Mouse (Mus musculus): ENCODE measurements at regions not wholly inside any gene's neighbourhood (a gene's known extent, or its start where the extent isn't known, plus 50 kb on each side); places are given as distances from the start of the nearest gene placed in this dataset.

GRCm38 (mm10) chr1:16798292-16798691 lies 705.2 kb upstream of the 4930444P10Rik start:
- TF ChIP-seq CTCF (IDR thresholded peaks at IDR 0.05; ENCODE audit: low read depth) (peak; percentile 85), EP300 (IDR thresholded peaks at IDR 0.05; ENCODE audit: low read depth) (no peak)

All from heart, postnatal 0 days (tissue).